Mouse (Mus musculus): ENCODE measurements around the gene Tmem53. TPM values are rescaled to one million over a fixed set of nuclear protein-coding genes. Genes with fewer than 3 reads are reported as not detected.

Tmem53 gene
- polyA plus RNA-seq, 1 experiment from 2014 or later = 38.0 TPM

DNA sequence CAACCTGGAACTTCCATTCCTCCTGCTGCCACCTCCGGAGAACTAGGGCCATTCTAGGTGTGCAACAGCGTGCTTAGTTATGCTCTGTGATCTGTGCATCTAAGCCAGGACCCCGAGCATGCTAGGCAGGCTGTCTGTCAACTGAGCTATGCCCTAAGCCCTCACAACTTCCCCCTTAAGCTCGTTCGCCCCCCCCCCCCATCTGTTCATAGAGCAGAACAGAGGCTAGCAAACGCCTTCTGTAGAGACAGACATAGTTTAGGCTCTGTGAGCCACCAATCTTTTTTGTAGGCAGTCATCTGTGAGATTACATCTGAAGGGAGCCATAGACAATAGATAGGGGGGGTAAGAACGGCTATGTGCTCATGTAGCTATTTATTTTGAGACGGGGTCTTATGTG lies 11.2 kb downstream of the Tmem53 start:
- WGBS = 75% methylated on average over 8 of the region's 8 CpGs

GRCm38 (mm10) chr4:117267284-117267683 lies 15.5 kb downstream of the Tmem53 start:
- peaks cover 29% of the 10 kb centered on the region for H3K36me3 ChIP-seq (ENCODE audit: control insufficient read depth, insufficient read depth, low read length)
- H3K4me1 ChIP-seq (ENCODE audit: control insufficient read depth in 2 of 2, insufficient read depth in 2 of 2, low read length in 2 of 2) = no peaks in the 10 kb centered on the region
- ATAC-seq (ENCODE audit: insufficient number of reproducible peaks, insufficient read depth, low FRiP score, low read depth) = no peak
- H3K4me3 ChIP-seq (ENCODE audit: control insufficient read depth in 1 of 2, insufficient read depth in 1 of 2, low read depth in 1 of 2, low read length in 2 of 2) = no peak overlapping the region
- 3% methylated on average over 2 of the region's 2 CpGs for WGBS
- H3K27ac ChIP-seq (replicated peaks in 1 of 2; ENCODE audit: control insufficient read depth in 1 of 2, insufficient read depth in 1 of 2, low read depth in 2 of 2, low read length in 2 of 2) = no peak overlapping the region
- H3K9me3 ChIP-seq (ENCODE audit: control insufficient read depth, low read length) = no peaks in the 10 kb centered on the region
- no peak overlapping the region for H3K4me2 ChIP-seq (ENCODE audit: low read length)
- H3K27me3 ChIP-seq (ENCODE audit: control insufficient read depth, insufficient read depth, low read length) = no peaks in the 10 kb centered on the region
- no peak overlapping the region for H3K9ac ChIP-seq (ENCODE audit: low read length)

More for the DNA sequence above, 11.2 kb downstream of the Tmem53 start:
- no peak overlapping the region for H3K27ac ChIP-seq (replicated peaks in 1 of 2; ENCODE audit: control insufficient read depth in 1 of 2, insufficient read depth in 1 of 2, low read depth in 2 of 2, low read length in 2 of 2)
- H3K36me3 ChIP-seq (ENCODE audit: control insufficient read depth, insufficient read depth, low read length) = peaks cover 8% of the 10 kb centered on the region
- H3K4me3 ChIP-seq (ENCODE audit: control insufficient read depth in 1 of 2, insufficient read depth in 1 of 2, low read depth in 1 of 2, low read length in 2 of 2) = no peak overlapping the region
- H3K4me1 ChIP-seq (ENCODE audit: control insufficient read depth in 2 of 2, insufficient read depth in 2 of 2, low read length in 2 of 2) = no peaks in the 10 kb centered on the region
- no peak overlapping the region for H3K4me2 ChIP-seq (ENCODE audit: low read length)
- ATAC-seq (ENCODE audit: insufficient number of reproducible peaks, insufficient read depth, low FRiP score, low read depth) = no peak
- no peaks in the 10 kb centered on the region for H3K9me3 ChIP-seq (ENCODE audit: control insufficient read depth, low read length)
- no peak overlapping the region for H3K9ac ChIP-seq (ENCODE audit: low read length)
- no peaks in the 10 kb centered on the region for H3K27me3 ChIP-seq (ENCODE audit: control insufficient read depth, insufficient read depth, low read length)

DNA sequence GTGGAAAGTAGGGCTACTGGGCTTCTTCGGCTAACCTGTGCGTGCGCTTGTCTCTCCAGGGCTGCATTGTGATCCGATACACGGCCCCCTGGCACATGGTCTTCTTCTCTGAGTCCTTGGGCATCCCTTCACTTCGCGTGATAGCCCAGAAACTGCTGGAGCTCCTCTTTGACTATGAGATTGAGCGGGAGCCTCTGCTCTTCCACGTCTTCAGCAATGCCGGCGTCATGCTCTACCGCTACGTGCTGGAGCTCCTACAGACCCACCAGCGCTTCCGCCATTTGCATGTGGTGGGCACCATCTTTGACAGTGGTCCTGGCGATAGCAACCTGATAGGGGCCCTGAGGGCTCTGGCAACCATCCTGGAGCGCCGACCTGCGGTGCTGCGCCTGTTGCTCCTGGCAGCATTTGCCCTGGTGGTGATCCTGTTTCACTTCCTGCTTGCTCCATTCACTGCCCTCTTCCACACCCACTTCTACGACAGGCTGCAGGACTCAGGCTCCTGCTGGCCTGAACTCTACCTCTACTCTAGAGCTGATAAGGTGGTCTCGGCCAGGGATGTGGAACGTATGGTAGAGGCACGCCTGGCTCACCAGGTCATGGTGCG lies 16.2 kb downstream of the Tmem53 start:
- WGBS = 81% methylated on average over 25 of the region's 25 CpGs
- Histone ChIP-seq H3K36me3 (ENCODE audit: control insufficient read depth, insufficient read depth, low read length) (peaks cover 36% of the 10 kb centered on the region), H3K27ac (replicated peaks in 1 of 2; ENCODE audit: control insufficient read depth in 1 of 2, insufficient read depth in 1 of 2, low read depth in 2 of 2, low read length in 2 of 2) (no peak overlapping the region), H3K9ac (ENCODE audit: low read length) (no peak overlapping the region), H3K4me3 (ENCODE audit: control insufficient read depth in 1 of 2, insufficient read depth in 1 of 2, low read depth in 1 of 2, low read length in 2 of 2) (no peak overlapping the region), H3K27me3 (ENCODE audit: control insufficient read depth, insufficient read depth, low read length) (no peaks in the 10 kb centered on the region), H3K4me2 (ENCODE audit: low read length) (no peak overlapping the region), H3K4me1 (ENCODE audit: control insufficient read depth in 2 of 2, insufficient read depth in 2 of 2, low read length in 2 of 2) (no peaks in the 10 kb centered on the region), H3K9me3 (ENCODE audit: control insufficient read depth, low read length) (no peaks in the 10 kb centered on the region)
- ATAC-seq (ENCODE audit: insufficient number of reproducible peaks, insufficient read depth, low FRiP score, low read depth) = no peak

DNA sequence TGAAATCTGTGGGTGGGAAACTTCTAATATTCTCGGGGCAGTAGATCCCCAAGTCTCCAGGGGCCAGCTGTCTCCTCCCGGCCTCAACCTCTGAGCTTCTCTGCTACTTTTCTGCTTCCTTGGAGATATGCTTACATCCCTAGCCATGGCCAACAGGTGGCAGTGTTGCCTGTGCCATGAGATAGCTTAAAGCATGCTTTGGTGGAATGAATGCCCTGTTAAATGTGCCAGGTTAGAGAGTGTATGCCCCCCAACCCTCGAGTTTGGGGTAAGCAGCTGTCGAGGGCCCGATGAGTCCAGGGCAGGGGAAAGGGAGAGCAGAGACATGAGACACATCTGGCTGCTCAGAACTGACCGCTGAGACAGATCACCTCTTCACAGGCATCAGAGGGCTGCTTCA lies 18.5 kb downstream of the Tmem53 start:
- H3K27ac ChIP-seq (replicated peaks in 1 of 2; ENCODE audit: control insufficient read depth in 1 of 2, insufficient read depth in 1 of 2, low read depth in 2 of 2, low read length in 2 of 2) = no peak overlapping the region
- H3K27me3 ChIP-seq (ENCODE audit: control insufficient read depth, insufficient read depth, low read length) = no peaks in the 10 kb centered on the region
- no peak overlapping the region for H3K4me3 ChIP-seq (ENCODE audit: control insufficient read depth in 1 of 2, insufficient read depth in 1 of 2, low read depth in 1 of 2, low read length in 2 of 2)
- H3K9me3 ChIP-seq (ENCODE audit: control insufficient read depth, low read length) = peaks cover 12% of the 10 kb centered on the region
- H3K4me2 ChIP-seq (ENCODE audit: low read length) = no peak overlapping the region
- H3K9ac ChIP-seq (ENCODE audit: low read length) = no peak overlapping the region
- H3K36me3 ChIP-seq (ENCODE audit: control insufficient read depth, insufficient read depth, low read length) = peaks cover 59% of the 10 kb centered on the region
- WGBS = 10% methylated on average over 6 of the region's 6 CpGs
- H3K4me1 ChIP-seq (ENCODE audit: control insufficient read depth in 2 of 2, insufficient read depth in 2 of 2, low read length in 2 of 2) = no peaks in the 10 kb centered on the region
- ATAC-seq (ENCODE audit: insufficient number of reproducible peaks, insufficient read depth, low FRiP score, low read depth) = no peak

DNA sequence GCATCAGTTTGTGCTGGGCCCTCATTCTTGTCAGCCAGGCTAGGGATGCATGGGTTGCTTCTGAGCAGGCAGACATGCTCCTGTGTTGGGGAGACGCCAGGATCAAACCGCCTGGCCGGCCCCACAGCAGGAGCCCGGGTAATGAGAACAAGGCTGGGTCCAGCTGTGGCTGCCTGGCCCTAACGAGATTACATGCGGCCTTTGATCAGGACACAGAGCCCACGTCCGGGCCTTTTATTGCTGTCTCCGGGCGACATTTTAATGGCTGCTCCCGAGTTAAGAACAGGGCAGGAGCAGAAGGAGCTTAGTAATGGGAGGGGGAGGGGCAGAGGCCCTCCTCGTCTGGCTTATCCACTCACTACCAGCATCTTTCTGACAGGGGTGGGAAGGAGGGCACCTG lies 20.7 kb downstream of the Tmem53 start:
- Histone ChIP-seq H3K27ac (replicated peaks in 1 of 2; ENCODE audit: control insufficient read depth in 1 of 2, insufficient read depth in 1 of 2, low read depth in 2 of 2, low read length in 2 of 2) (no peak overlapping the region), H3K9me3 (ENCODE audit: control insufficient read depth, low read length) (peaks cover 12% of the 10 kb centered on the region), H3K4me2 (ENCODE audit: low read length) (no peak overlapping the region), H3K27me3 (ENCODE audit: control insufficient read depth, insufficient read depth, low read length) (no peaks in the 10 kb centered on the region), H3K36me3 (ENCODE audit: control insufficient read depth, insufficient read depth, low read length) (peaks cover 81% of the 10 kb centered on the region), H3K4me3 (ENCODE audit: control insufficient read depth in 1 of 2, insufficient read depth in 1 of 2, low read depth in 1 of 2, low read length in 2 of 2) (no peak overlapping the region), H3K9ac (ENCODE audit: low read length) (no peak overlapping the region), H3K4me1 (ENCODE audit: control insufficient read depth in 2 of 2, insufficient read depth in 2 of 2, low read length in 2 of 2) (no peaks in the 10 kb centered on the region)
- 37% methylated on average over 12 of the region's 12 CpGs for WGBS
- no peak for ATAC-seq (ENCODE audit: insufficient number of reproducible peaks, insufficient read depth, low FRiP score, low read depth)

- peaks cover 88% of the 10 kb centered on the region for H3K36me3 ChIP-seq (ENCODE audit: control insufficient read depth, insufficient read depth, low read length)
- H3K4me1 ChIP-seq (ENCODE audit: control insufficient read depth in 2 of 2, insufficient read depth in 2 of 2, low read length in 2 of 2) = peaks cover 0 to 5% of the 10 kb centered on the region in 2 experiments; a peak in 1 of 4 replicates
- no peaks in the 10 kb centered on the region for H3K27me3 ChIP-seq (ENCODE audit: control insufficient read depth, insufficient read depth, low read length)
- no peak overlapping the region for H3K4me3 ChIP-seq (ENCODE audit: control insufficient read depth in 1 of 2, insufficient read depth in 1 of 2, low read depth in 1 of 2, low read length in 2 of 2)
- WGBS = 88% methylated on average over 4 of the region's 4 CpGs
- peaks cover 12% of the 10 kb centered on the region for H3K9me3 ChIP-seq (ENCODE audit: control insufficient read depth, low read length)
- no peak for ATAC-seq (ENCODE audit: insufficient number of reproducible peaks, insufficient read depth, low FRiP score, low read depth)
- no peak overlapping the region for H3K4me2 ChIP-seq (ENCODE audit: low read length)
- H3K9ac ChIP-seq (ENCODE audit: low read length) = no peak overlapping the region
- no peak overlapping the region for H3K27ac ChIP-seq (replicated peaks in 1 of 2; ENCODE audit: control insufficient read depth in 1 of 2, insufficient read depth in 1 of 2, low read depth in 2 of 2, low read length in 2 of 2)
Measured at GRCm38 (mm10) chr4:117274720-117275119, 23.0 kb downstream of the Tmem53 start.

GRCm38 (mm10) chr4:117276281-117276711 lies 24.5 kb downstream of the Tmem53 start:
- ATAC-seq (ENCODE audit: insufficient number of reproducible peaks, insufficient read depth, low FRiP score, low read depth) = no peak
- Histone ChIP-seq H3K4me2 (ENCODE audit: low read length) (no peak overlapping the region), H3K27ac (replicated peaks in 1 of 2; ENCODE audit: control insufficient read depth in 1 of 2, insufficient read depth in 1 of 2, low read depth in 2 of 2, low read length in 2 of 2) (no peak overlapping the region), H3K27me3 (ENCODE audit: control insufficient read depth, insufficient read depth, low read length) (no peaks in the 10 kb centered on the region), H3K4me1 (ENCODE audit: control insufficient read depth in 2 of 2, insufficient read depth in 2 of 2, low read length in 2 of 2) (peaks cover 0 to 5% of the 10 kb centered on the region in 2 experiments; a peak in 1 of 4 replicates), H3K9ac (ENCODE audit: low read length) (no peak overlapping the region), H3K4me3 (ENCODE audit: control insufficient read depth in 1 of 2, insufficient read depth in 1 of 2, low read depth in 1 of 2, low read length in 2 of 2) (no peak overlapping the region), H3K36me3 (ENCODE audit: control insufficient read depth, insufficient read depth, low read length) (peaks cover 100% of the 10 kb centered on the region), H3K9me3 (ENCODE audit: control insufficient read depth, low read length) (peaks cover 12% of the 10 kb centered on the region)
- WGBS = 92% methylated on average over 17 of the region's 17 CpGs

- 93% methylated on average over 13 of the region's 13 CpGs for WGBS
- H3K9ac ChIP-seq (ENCODE audit: low read length) = no peak overlapping the region
Measured at GRCm38 (mm10) chr4:117277021-117277420, 25.3 kb downstream of the Tmem53 start.

More at GRCm38 (mm10) chr4:117277021-117277420, 25.3 kb downstream of the Tmem53 start:
- Histone ChIP-seq H3K9me3 (ENCODE audit: control insufficient read depth, low read length) (peaks cover 12% of the 10 kb centered on the region), H3K27ac (replicated peaks in 1 of 2; ENCODE audit: control insufficient read depth in 1 of 2, insufficient read depth in 1 of 2, low read depth in 2 of 2, low read length in 2 of 2) (no peak overlapping the region), H3K4me2 (ENCODE audit: low read length) (no peak overlapping the region), H3K27me3 (ENCODE audit: control insufficient read depth, insufficient read depth, low read length) (no peaks in the 10 kb centered on the region), H3K4me1 (ENCODE audit: control insufficient read depth in 2 of 2, insufficient read depth in 2 of 2, low read length in 2 of 2) (peaks cover 0 to 5% of the 10 kb centered on the region in 2 experiments; a peak in 1 of 4 replicates), H3K4me3 (ENCODE audit: control insufficient read depth in 1 of 2, insufficient read depth in 1 of 2, low read depth in 1 of 2, low read length in 2 of 2) (no peak overlapping the region), H3K36me3 (ENCODE audit: control insufficient read depth, insufficient read depth, low read length) (peaks cover 100% of the 10 kb centered on the region)
- no peak for ATAC-seq (ENCODE audit: insufficient number of reproducible peaks, insufficient read depth, low FRiP score, low read depth)

Data from heart, embryonic 14.5 days (tissue).